Mouse (Mus musculus) MEL-GATA-1-ER (cell line): ENCODE measurements around the gene Akap17b.
A peak's percentile ranks its signal among the peaks of the same experiment; 100 is the strongest.

Source experiments
- DNase-seq: peaks from one replicate; pipeline ENCODE4 v3.0.0-alpha.2; 2012; ENCODE audit warnings: low read depth; ENCODE audit errors: extremely low read depth

Akap17b gene

DNA sequence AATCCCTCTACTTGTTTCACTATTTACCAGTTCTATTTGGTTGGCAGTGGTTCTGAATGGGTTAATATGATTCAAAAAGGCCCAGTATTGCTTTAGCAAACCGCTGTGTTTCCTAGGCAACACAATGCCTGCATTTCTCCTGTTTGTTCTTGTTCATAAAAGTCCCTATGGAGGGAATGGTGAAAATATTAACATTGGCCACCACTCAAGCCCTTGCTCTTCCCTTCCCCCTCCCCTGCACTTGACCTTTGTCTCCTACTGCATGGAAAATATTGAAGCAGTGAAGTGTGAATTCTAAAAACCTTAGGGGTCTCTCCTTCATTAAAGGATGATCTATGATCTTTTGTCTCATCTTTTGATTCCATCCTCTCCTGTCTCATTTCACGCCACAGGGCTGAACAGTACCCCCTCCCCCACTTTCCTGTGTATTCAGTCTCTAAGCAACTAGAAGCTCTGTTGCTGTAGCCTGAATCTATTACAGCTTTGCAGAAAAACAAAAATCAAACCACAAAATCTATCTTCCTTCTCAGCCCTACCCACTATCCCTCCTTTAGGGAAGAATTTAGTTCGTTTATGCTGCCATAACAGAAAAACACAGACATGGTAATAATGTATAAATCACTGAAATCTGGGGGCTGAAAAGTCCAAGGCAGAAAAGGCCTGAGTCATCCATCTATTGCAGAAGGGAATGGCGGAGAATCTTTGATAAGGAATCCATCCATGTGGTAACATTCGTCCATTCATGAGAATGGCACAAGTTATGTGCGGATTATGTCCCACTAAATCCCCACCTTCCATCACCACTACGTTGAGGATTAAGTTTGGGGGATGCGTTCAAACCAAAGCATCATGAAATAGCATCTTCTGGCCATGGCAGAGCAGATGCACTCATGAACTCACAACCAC lies 57.6 kb downstream of the Akap17b start:
- no peak for DNase-seq

DNA sequence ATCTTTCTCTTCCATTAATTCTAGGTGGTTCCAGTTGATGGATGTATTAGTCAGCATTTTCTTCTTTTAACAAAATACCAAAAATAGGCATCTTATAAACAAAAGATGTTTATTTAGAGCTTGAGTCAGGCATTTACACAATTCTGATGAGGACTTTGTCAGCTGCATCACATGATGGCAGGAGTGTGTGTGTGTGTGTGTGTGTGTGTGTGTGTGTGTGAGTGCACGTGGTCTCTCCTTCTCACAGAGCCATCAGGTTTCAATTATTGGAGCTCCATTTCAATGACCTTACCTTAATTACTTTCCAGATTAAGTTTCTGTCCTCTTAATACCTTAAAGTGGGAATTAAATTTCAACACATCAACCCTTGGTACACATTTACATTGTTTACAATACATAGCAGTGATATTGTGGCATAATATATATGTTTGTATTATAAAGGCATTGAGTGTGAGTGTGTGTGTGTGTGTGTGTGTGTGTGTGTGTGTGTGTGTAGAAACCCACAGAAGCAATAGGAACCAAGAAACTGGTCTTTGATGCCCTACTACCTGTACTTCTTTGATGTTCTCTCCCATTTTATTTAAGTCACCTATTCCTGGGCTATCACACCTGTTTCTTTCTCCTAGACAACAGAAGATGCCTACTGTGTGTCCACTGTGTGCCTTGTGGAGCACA lies 58.4 kb downstream of the Akap17b start:
- no peak for DNase-seq

DNA sequence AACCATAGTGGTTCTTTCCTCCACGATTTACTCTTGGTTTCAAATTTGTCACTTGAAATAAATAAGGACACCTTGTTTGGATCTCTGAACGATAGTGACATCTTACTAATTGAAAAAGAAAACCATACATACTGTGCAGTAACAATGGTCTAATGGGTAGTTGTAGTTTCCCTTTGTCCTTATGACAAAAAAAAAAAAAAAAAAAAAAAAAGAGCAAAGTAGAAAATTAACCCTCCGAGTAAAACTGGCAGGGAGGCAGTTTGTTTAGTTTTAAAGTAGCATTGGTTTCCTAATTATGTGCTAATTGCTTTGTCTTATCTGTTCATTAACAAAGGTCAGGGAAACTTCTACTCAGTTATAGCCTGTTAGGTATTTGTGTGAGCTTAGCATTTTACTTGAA lies 83.1 kb downstream of the Akap17b start:
- no peak for DNase-seq

GRCm38 (mm10) chrX:36561650-36562049 lies 83.5 kb downstream of the Akap17b start:
- DNase-seq, result peak; percentile 41

DNA sequence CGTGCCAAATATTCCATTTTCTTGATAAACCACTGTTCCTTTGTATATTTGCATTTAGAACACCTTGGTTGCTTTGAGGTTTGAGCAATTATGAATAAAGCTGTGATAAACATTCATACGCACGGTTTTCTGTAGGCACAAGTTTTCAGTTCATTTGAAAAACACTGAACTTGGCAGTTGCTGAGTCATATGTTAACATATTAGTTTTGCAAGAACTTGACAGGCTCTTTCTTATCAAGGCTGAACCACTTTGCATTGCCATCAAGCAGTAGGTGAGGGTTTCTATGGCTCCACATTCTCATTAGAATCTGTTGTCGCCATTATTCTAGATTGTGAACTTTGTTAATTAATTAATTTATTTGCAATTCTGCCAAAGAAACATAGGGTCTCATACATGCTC lies 85.0 kb downstream of the Akap17b start:
- DNase-seq, result no peak
